Mouse (Mus musculus) heart, embryonic 15.5 days (tissue): ENCODE results near the gene Sox5. TPM values are rescaled to one million over a fixed set of nuclear protein-coding genes. Genes with fewer than 3 reads are reported as not detected.

Source experiments
- ATAC-seq: fragments of 200-750 bp; cut with Nextera tagmentation; replicated peaks from 2 replicates; pipeline ENCODE4 v1.8.0; 2017; ENCODE audit warnings: low read depth, moderate TSS enrichment; ENCODE audit not compliant: insufficient number of reproducible peaks, insufficient read depth, low FRiP score
- H3K27ac ChIP-seq: fragments of 300-500 bp; sonication (generic); 2 replicates; pipeline ENCODE4 v1.5.1; 2015; ENCODE audit warnings: mild to moderate bottlenecking, inconsistent platforms
- H3K27me3 ChIP-seq: fragments of 300-500 bp; sonication (generic); 2 replicates; pipeline ENCODE4 v1.6.1; 2015; ENCODE audit warnings: inconsistent platforms
- H3K36me3 ChIP-seq: fragments of 300-500 bp; sonication (generic); 2 replicates; pipeline ENCODE4 v1.6.1; 2015; ENCODE audit warnings: mild to moderate bottlenecking, inconsistent platforms
- H3K4me1 ChIP-seq: fragments of 300-500 bp; sonication (generic); replicated peaks from 2 replicates; pipeline ENCODE4 v1.6.1; 2015; ENCODE audit warnings: inconsistent platforms
- H3K4me2 ChIP-seq: fragments of 300-500 bp; sonication (generic); 2 replicates; pipeline ENCODE4 v1.6.1; 2015; ENCODE audit warnings: inconsistent platforms, mild to moderate bottlenecking, moderate library complexity
- H3K4me3 ChIP-seq: fragments of 300-500 bp; sonication (generic); 2 replicates; pipeline ENCODE4 v1.5.1; 2015; ENCODE audit warnings: mild to moderate bottlenecking, inconsistent platforms
- H3K9ac ChIP-seq: fragments of 300-500 bp; sonication (generic); 2 replicates; pipeline ENCODE4 v1.6.1; 2015; ENCODE audit warnings: mild to moderate bottlenecking, inconsistent platforms
- H3K9me3 ChIP-seq: fragments of 300-500 bp; sonication (generic); replicated peaks from 2 replicates; pipeline ENCODE4 v1.6.1; 2016; ENCODE audit warnings: inconsistent platforms
- WGBS: fragments of 180-500 bp; shearing (Covaris S2); methylation state at CpG from one replicate; pipeline ENCODE4 v1.1.7; 2015; ENCODE audit warnings: mixed read lengths; 5-methylcytosine and 5-hydroxymethylcytosine counted together
- polyA plus RNA-seq: library from polyadenylated mRNA; unstranded; fragments of >200 nt; fragmentation: Nextera tagmentation; extraction: Ambion mirVana; gene quantifications from 2 replicates; pipeline ENCODE4 v1.2.1, GENCODE M21; 2015

Gene Sox5
- 8.9 and 10.5 TPM in 2 replicates for polyA plus RNA-seq

DNA sequence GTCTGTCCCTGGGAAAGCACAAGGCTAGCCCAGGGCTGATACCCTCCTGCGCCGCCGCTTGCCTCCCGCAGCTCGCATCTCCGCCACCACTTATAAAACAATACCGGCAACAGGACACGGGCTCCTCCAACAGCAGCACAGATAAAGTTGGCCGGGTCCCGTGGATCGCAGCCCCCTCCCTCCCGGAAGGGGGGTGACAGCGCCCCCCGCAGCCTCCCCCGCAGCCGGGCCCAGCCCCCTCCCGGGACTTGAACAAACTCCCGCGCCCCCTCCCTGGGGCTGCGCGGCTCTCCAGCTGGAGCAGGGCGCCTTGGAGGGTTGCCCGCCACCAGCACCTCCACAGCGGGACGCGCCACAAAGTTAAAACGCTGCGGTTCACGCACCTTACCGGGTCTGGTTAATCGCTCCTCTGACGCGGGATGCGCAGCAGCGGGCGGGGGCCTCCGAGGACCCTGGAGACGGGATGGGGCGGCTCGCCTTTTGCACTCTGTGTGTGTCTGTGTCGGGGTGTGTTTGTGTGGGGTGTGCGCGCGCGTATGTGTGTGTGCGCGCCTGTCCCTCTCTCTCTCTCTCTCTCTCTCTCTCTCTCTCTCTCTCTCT lies at the start of gene Sox5:
Gene Sox5 (minus strand): TSS at position 547 of the 600 bp plus-strand sequence.
- peak within 1 kb of the TSS; percentile 50 for H3K27ac ChIP-seq
- 0 out of 2 replicates have a peak, but pooled peaks cover 11% of the 10 kb centered on the region for H3K4me1 ChIP-seq
- H3K27me3 ChIP-seq: peaks cover 25% of the 10 kb centered on the region
- peak; percentile 71 for ATAC-seq
- WGBS: under 1% methylated on average over 47 of the region's 47 CpGs
- peak within 1 kb of the TSS; percentile 54 for H3K9ac ChIP-seq
- H3K4me3 ChIP-seq: peak within 1 kb of the TSS; percentile 78
- no peaks in the 10 kb centered on the region for H3K36me3 ChIP-seq
- no peaks in the 10 kb centered on the region for H3K9me3 ChIP-seq
- peak within 1 kb of the TSS; percentile 99 for H3K4me2 ChIP-seq

DNA sequence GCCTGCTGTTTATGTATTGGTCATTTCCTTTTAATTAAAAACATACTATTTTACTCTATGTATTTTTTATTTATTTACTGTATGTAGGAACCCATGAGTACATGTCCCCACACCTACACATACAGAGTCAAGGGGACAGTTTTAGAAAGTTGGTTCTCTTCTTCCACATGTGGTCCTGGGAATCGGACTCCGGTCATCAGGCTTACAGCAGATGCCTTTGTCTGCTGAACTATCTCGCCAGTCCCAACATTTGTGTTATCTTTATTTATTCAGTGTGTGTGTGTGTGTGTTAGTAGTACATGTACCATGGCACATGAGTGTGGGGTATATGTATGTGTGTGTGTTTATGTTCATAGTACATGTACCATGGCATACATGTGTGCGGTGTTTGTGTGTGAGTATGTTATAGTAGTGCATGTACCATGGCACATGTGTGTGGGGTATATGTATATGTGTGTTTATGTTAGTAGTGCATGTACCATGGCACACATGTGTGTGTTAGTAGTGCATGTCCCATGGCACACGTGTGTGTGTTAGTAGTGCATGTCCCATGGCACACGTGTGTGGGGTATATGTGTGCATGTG lies 43.3 kb upstream of the Sox5 start:
- H3K4me1 ChIP-seq: peaks cover 8% of the 10 kb centered on the region; the same call in 1 of the 2 replicates
- H3K27ac ChIP-seq: no peak overlapping the region
- no peaks in the 10 kb centered on the region; the same call in 1 of the 2 replicates for H3K27me3 ChIP-seq
- 91% methylated on average over 6 of the region's 6 CpGs for WGBS
- no peaks in the 10 kb centered on the region for H3K36me3 ChIP-seq
- no peak for ATAC-seq
- no peak overlapping the region for H3K4me2 ChIP-seq
- no peaks in the 10 kb centered on the region for H3K9me3 ChIP-seq
- H3K4me3 ChIP-seq: no peak overlapping the region
- H3K9ac ChIP-seq: no peak overlapping the region

DNA sequence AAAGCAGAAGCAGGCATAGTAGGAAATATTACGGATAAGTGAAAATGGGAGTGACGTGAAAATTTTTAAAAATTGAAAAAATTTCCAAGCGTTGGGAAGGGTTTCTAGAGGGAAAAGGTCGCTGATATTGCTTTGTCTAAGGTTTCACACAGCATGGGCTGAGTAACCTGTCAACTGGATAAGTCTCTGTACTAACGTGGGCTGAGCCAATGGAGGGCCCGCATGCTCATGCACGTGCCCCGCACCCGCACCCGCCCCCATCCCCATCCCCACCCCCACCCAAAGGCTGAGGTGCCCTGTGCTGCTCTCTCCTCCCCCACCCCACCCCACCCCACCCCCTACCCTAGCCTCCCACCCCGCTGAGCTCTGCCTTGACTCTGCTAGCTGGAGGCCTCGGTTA lies 42.4 kb upstream of the Sox5 start:
- no peaks in the 10 kb centered on the region for H3K36me3 ChIP-seq
- no peak for ATAC-seq
- H3K9me3 ChIP-seq: no peaks in the 10 kb centered on the region
- peaks cover 8% of the 10 kb centered on the region; the same call in 1 of the 2 replicates for H3K4me1 ChIP-seq
- whole genome bisulfite sequencing: 71% methylated on average over 12 of the region's 12 CpGs
- no peak overlapping the region for H3K4me3 ChIP-seq
- H3K4me2 ChIP-seq: no peak overlapping the region
- no peak overlapping the region for H3K9ac ChIP-seq
- no peak overlapping the region for H3K27ac ChIP-seq
- no peaks in the 10 kb centered on the region; the same call in 1 of the 2 replicates for H3K27me3 ChIP-seq

DNA sequence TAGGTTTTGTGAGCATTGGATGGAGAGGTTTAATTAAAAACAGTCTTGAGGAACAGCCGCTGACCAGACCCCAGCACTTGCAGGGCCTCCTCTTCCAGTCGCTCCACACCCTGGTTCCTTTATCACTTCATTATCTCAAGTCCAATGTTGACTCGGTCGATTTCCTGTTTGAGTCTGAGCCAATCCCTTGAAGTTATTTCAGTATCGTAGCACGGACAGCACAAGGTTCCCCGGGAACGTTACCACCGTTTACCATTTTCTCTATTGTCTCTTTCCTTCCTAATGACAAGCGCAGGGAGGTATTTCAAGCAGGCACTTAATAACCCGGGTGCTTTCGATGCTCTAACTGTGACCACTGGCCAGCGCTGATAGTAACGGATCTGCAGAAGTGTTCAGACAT lies 40.8 kb upstream of the Sox5 start:
- H3K27ac ChIP-seq: no peak overlapping the region
- WGBS: 11% methylated on average over 14 of the region's 14 CpGs
- H3K9me3 ChIP-seq: no peaks in the 10 kb centered on the region
- no peaks in the 10 kb centered on the region; the same call in 1 of the 2 replicates for H3K27me3 ChIP-seq
- no peak overlapping the region for H3K9ac ChIP-seq
- H3K4me3 ChIP-seq: peak overlapping the region; percentile 14; the same call in 1 of the 2 replicates
- no peak for ATAC-seq
- peak overlapping the region; percentile 54 for H3K4me2 ChIP-seq
- peaks cover 8% of the 10 kb centered on the region; the same call in 1 of the 2 replicates for H3K4me1 ChIP-seq
- H3K36me3 ChIP-seq: no peaks in the 10 kb centered on the region

DNA sequence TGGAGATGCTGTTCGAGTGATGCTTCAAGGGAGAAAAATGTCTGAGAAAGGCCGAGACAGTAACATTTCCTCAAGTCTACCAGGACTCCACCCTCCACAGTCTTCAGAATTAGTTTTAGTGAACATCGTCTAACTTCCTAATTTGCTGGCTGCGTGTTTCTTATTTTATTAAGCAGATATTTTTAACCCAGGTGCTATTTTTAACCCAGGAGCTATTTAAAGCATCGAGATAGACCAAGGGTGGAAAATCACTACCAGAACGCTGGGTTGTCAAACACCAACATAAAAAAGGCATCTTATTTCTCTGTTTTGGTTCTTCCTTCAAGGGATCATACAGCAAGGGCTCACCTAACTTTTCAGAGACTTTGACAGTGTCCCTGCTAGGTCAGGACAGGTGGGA lies 39.2 kb upstream of the Sox5 start:
- Histone ChIP-seq H3K4me1 (peaks cover 8% of the 10 kb centered on the region; the same call in 1 of the 2 replicates), H3K9ac (no peak overlapping the region), H3K9me3 (no peaks in the 10 kb centered on the region), H3K36me3 (no peaks in the 10 kb centered on the region), H3K4me2 (no peak overlapping the region), H3K27ac (no peak overlapping the region), H3K27me3 (no peaks in the 10 kb centered on the region; the same call in 1 of the 2 replicates), H3K4me3 (no peak overlapping the region)
- 50% methylated on average over 6 of the region's 6 CpGs for WGBS
- ATAC-seq: no peak

DNA sequence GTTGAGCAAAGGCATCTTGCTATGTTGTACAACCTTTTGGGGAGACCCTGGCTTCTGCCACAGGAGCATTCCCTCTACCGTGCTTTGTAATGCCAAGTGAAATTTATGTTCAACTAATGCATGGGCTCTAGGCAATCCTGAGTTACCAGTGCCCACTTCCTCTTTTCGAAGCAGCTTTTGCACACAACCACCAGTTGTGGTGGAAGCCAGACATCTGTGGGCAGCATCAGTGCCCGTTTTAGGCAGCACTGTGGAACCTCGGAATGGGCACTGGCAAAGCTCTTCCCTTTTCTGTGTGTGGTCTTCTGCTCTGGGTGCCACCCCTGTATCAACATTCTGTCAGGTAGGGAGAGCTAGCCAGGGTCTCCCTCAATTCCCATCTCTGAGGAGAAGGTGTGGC lies 36.2 kb upstream of the Sox5 start:
- ATAC-seq: no peak
- H3K27me3 ChIP-seq: no peaks in the 10 kb centered on the region
- H3K4me2 ChIP-seq: no peak overlapping the region
- no peaks in the 10 kb centered on the region for H3K36me3 ChIP-seq
- 85% methylated on average over 4 of the region's 4 CpGs for WGBS
- no peak overlapping the region for H3K9ac ChIP-seq
- no peak overlapping the region for H3K4me3 ChIP-seq
- peaks cover 7% of the 10 kb centered on the region; the same call in 1 of the 2 replicates for H3K4me1 ChIP-seq
- no peaks in the 10 kb centered on the region for H3K9me3 ChIP-seq
- H3K27ac ChIP-seq: no peak overlapping the region

DNA sequence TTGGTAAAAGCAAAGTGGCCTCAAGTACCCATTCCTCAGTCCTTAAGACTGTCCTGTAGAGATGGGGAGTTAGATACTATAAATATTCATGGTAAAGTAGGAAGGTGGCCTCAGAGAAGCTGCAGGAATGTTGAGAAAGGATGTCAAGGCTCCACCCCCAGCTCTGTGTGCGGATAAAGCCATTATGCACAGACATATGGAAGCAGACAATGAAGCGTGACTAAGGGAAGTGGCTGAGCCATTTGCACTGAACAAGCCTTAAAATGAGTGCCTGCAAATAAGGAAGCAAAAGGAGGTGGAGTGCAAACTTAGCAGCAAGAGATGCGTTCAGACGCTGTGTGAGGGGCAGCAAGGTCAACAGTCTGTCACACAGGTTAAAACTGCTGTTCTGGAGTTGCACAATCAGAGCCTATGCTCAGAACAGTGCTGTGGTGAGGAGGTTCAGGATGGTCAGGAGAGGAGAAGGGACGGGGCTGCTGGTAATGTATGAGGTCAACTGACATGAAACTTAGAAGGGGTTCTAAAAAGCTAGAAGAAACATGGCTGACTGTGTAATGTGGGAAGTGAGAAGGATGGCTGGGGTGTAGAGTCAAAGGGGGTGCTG lies 35.7 kb upstream of the Sox5 start:
- Histone ChIP-seq H3K27me3 (no peaks in the 10 kb centered on the region), H3K4me2 (no peak overlapping the region), H3K36me3 (no peaks in the 10 kb centered on the region), H3K9me3 (no peaks in the 10 kb centered on the region), H3K27ac (no peak overlapping the region), H3K9ac (no peak overlapping the region), H3K4me1 (peaks cover 3% of the 10 kb centered on the region; the same call in 1 of the 2 replicates), H3K4me3 (no peak overlapping the region)
- WGBS: 75% methylated on average over 5 of the region's 5 CpGs
- no peak for ATAC-seq

DNA sequence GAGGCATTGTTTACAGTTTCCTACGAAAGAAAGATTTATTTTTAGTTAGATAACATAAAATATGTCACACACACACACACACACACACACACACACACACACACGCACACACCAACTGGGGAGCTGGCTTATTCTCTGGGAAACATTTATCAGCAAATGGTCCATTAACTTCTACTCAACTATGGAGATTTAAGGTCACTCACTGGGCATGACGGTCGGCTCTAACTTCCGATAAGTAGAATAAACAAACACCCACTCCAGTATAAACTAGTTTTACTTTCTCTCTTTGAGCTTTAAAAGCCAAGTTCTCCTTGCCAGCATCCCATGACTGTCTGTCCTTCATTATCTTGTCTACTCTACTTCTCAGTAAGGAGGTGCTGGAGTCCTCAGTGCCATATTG lies 33.8 kb upstream of the Sox5 start:
- H3K9me3 ChIP-seq: no peaks in the 10 kb centered on the region
- no peak overlapping the region for H3K9ac ChIP-seq
- no peaks in the 10 kb centered on the region for H3K4me1 ChIP-seq
- 48% methylated on average over 5 of the region's 5 CpGs for WGBS
- no peak overlapping the region for H3K27ac ChIP-seq
- no peak overlapping the region for H3K4me2 ChIP-seq
- no peak overlapping the region for H3K4me3 ChIP-seq
- H3K27me3 ChIP-seq: no peaks in the 10 kb centered on the region
- ATAC-seq: no peak
- H3K36me3 ChIP-seq: no peaks in the 10 kb centered on the region

DNA sequence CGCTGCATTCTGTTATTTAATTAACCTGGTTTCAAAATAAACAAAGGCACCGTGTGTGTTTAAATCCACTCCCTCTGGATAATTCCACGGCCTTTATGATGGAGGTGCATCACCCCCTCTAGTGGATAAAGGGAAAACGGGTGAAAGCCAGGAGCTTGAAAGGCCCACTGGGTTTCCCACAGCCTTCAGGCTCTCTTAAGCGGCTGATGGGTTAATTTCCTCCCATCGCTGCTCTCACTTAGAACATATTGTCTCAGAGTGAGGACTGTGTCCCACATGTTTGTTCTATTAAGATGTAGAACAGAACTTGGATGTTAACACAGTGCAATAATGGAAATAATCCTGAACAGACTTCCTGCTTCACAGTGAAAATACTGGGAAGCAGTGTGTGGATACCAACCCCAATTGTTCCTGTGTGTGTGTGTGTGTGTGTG lies 33.2 kb upstream of the Sox5 start:
- no peaks in the 10 kb centered on the region for H3K36me3 ChIP-seq
- no peak; the same call in 1 of the 2 replicates for ATAC-seq
- no peak overlapping the region for H3K9ac ChIP-seq

DNA sequence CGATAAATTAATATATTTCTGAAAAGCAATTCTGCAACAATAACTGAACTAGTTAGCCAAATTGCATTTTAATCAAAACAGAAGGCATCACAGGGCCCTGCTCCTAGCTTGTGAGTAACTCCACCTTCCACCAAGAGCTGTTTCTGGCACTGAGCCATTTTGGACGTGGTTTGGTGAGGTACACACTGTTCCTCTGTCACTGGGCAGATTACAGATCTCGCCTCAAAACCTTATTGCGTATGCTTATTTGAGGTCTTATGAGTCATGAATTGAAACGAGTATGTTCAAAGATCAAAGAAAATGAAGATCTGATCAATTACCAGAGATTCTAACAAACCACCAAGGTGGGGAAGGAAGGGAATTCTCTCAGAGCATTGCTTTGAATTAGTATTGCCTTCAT lies 22.5 kb upstream of the Sox5 start:
- Histone ChIP-seq H3K27me3 (no peaks in the 10 kb centered on the region), H3K36me3 (no peaks in the 10 kb centered on the region), H3K27ac (no peak overlapping the region), H3K9ac (no peak overlapping the region), H3K4me1 (no peaks in the 10 kb centered on the region), H3K4me2 (no peak overlapping the region), H3K4me3 (no peak overlapping the region), H3K9me3 (no peaks in the 10 kb centered on the region)
- 72% methylated on average over 5 of the region's 5 CpGs for WGBS
- ATAC-seq: no peak

More for the DNA sequence above, 33.2 kb upstream of the Sox5 start:
- no peaks in the 10 kb centered on the region for H3K27me3 ChIP-seq
- no peaks in the 10 kb centered on the region for H3K4me1 ChIP-seq
- H3K27ac ChIP-seq: no peak overlapping the region
- H3K4me2 ChIP-seq: no peak overlapping the region
- WGBS: 16% methylated on average over 6 of the region's 6 CpGs
- no peaks in the 10 kb centered on the region for H3K9me3 ChIP-seq
- no peak overlapping the region for H3K4me3 ChIP-seq

DNA sequence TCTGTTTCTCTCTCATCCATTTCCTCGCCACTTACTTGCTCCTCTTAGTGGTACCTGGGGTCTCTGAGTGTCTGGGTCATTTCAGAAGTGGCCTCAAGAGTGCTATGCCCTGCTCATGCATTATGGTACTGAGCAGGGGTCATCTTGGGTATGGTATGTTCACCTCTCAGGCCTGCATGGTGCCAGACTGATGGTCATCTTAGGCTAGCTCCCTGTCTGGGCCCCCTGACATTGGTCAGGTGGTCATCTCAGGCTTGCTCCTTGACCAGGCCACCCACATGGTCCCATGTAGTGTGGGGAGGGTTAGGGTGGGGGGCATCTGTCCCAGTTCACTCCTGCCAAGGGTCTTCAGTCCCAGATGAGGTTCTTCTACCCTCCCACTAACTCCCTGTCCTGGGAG lies 21.3 kb upstream of the Sox5 start:
- H3K4me2 ChIP-seq: no peak overlapping the region
- H3K36me3 ChIP-seq: no peaks in the 10 kb centered on the region
- H3K27me3 ChIP-seq: no peaks in the 10 kb centered on the region
- 90% methylated on average over 1 of the region's 1 CpGs for WGBS
- ATAC-seq: no peak
- H3K27ac ChIP-seq: no peak overlapping the region
- no peaks in the 10 kb centered on the region for H3K9me3 ChIP-seq
- no peak overlapping the region for H3K4me3 ChIP-seq
- no peak overlapping the region for H3K9ac ChIP-seq
- H3K4me1 ChIP-seq: no peaks in the 10 kb centered on the region
